Mouse (Mus musculus) heart, postnatal 0 days (tissue): ENCODE results near the gene Hikeshi.

ENCODE experiments used
- CTCF ChIP-seq: IDR thresholded peaks from 2 replicates; pipeline ENCODE4 v1.5.1; 2016; ENCODE audit warnings: antibody characterized with exemption, control low read depth, low read depth
- EP300 ChIP-seq: IDR thresholded peaks from 2 replicates; pipeline ENCODE4 v1.6.1; 2016; ENCODE audit warnings: antibody characterized with exemption, low read depth

DNA sequence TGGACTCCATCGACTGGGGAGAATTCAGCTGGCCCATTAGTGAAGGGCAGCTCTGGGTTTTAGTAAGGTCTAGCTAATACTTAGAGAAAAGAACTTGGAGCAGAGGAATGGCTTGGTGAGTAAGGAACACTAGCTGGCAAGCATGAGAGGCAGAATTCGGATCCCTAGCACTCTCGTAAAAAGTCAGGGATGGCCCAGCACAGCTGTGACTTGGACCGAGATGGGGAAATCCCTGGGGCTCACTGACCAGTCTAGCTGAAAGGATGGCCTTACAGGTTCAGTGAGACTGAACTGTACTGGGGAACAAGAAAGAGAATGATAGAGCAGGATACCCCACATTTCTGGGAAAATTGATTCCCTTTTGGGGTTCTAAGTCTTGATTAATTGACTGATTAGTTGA is 31.3 kb downstream of the Hikeshi start:
- TF ChIP-seq CTCF = no peak
- no peak for TF ChIP-seq EP300
